Mouse (Mus musculus): ENCODE measurements around the gene Ss18l1. TPM values are rescaled to one million over a fixed set of nuclear protein-coding genes. Genes with fewer than 3 reads are reported as not detected.

The Ss18l1 gene
- polyA plus RNA-seq, 1 experiment from 2014 or later = 0.77 TPM

DNA sequence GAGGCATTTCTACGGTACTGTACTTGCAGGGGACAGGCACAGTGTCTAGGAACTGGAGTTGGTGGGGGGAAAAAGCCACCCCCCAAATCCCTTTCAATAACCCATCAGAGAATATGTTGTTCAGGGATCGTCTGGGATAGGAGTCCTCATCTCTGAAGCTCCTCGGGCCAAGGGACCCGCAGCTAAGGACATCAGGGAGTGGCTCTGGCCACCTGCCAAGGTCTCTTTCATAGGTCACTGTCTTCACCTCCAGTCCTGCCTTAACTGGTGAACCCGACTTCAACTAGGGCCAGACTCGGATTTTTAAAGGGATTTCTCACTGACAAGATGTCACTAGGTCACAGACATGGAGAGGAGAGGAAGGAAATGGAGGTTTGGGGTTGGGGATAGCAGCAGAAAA, 66.0 kb downstream of the Ss18l1 start:
- Histone ChIP-seq H3K4me2 (no peak overlapping the region), H3K4me3 (replicated peaks) (no peak overlapping the region), H3K36me3 (no peaks in the 10 kb centered on the region), H3K4me1 (replicated peaks) (peaks cover 16% of the 10 kb centered on the region), H3K27me3 (peaks cover 37% of the 10 kb centered on the region), H3K9me3 (replicated peaks) (no peaks in the 10 kb centered on the region), H3K27ac (no peak overlapping the region), H3K9ac (no peak overlapping the region)
- WGBS (ENCODE audit: insufficient replicate concordance) = 48% methylated on average over 6 of the region's 6 CpGs
- no peak for DNase-seq
- ATAC-seq (ENCODE audit: low read depth) = no peak

GRCm38 (mm10) chr2:180113909-180114890, 71.9 kb downstream of the Ss18l1 start:
- 57% methylated on average over 17 of the region's 17 CpGs for WGBS (ENCODE audit: insufficient replicate concordance)
- Histone ChIP-seq H3K4me2 (no peak overlapping the region), H3K4me1 (replicated peaks) (peaks cover 25% of the 10 kb centered on the region), H3K27ac (no peak overlapping the region), H3K9me3 (replicated peaks) (no peaks in the 10 kb centered on the region), H3K4me3 (replicated peaks) (no peak overlapping the region), H3K36me3 (no peaks in the 10 kb centered on the region), H3K9ac (no peak overlapping the region), H3K27me3 (peaks cover 28% of the 10 kb centered on the region)
- no peak for ATAC-seq (ENCODE audit: low read depth)
- no peak for DNase-seq

- Histone ChIP-seq H3K4me2 (no peak overlapping the region), H3K36me3 (no peaks in the 10 kb centered on the region), H3K9ac (no peak overlapping the region), H3K27me3 (peaks cover 28% of the 10 kb centered on the region), H3K9me3 (replicated peaks) (no peaks in the 10 kb centered on the region), H3K4me1 (replicated peaks) (peaks cover 33% of the 10 kb centered on the region), H3K4me3 (replicated peaks) (no peak overlapping the region), H3K27ac (no peak overlapping the region)
- WGBS (ENCODE audit: insufficient replicate concordance) = 32% methylated on average over 6 of the region's 6 CpGs
- ATAC-seq (ENCODE audit: low read depth) = no peak
- no peak for DNase-seq
Measured at GRCm38 (mm10) chr2:180115279-180115678, 73.0 kb downstream of the Ss18l1 start.

DNA sequence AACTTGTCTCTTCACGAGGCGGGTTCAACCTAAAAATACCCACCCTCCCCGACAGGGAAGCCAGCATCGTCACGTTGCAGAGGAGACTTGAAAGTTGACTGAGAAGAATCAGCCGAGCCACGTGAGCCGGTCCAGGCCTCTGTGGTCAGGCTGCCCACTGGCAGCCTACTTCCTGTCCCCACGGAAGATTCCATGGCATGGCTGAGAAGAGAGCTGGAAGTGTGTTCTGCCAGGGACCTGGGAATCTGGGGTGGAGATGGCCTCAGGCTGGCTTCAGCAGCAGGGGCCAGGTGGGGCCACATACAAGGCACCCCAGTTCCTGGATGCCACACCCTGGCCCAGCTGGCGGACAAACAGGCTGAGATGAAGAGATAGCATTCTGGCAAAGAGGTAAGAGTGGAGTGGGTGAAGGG, 73.8 kb downstream of the Ss18l1 start:
- Histone ChIP-seq H3K27ac (no peak overlapping the region), H3K9me3 (replicated peaks) (no peaks in the 10 kb centered on the region)

DNA sequence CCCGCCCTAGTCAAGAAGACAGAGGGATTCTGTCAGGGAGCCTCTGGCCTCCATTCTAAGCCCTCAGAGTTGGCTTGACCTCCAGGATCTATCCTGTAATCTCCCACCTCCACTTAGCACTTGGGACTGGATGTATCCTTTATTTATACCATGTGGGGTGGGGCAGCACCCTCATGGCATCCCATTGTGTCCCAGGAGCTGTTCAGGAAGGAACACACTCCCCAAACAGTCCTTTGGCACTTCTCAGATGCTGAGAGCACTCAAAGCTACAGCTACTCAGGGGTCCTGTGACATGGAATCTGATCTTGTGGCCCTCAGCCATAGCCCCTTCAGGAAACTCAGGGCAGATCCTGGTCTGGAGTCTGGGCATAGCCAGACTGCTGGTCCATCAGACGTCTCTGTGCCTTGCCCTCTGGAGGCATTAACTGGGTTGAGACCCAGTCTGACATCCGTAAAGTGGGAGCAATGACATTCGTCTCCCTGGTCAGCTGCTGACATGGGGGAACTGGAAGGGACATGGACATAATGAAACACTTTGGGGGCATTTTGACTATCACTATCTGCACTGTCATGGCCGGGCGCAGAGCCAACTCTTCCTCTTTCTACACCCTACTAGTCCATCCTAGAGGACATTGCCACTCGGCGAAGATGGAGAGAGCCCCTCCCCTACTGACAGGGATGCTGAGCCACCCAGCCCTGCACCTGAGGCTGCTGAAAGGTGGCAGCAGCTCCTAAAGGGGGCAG, 74.6 kb downstream of the Ss18l1 start:
- Histone ChIP-seq H3K36me3 (no peaks in the 10 kb centered on the region), H3K27ac (no peak overlapping the region), H3K9ac (no peak overlapping the region), H3K27me3 (peaks cover 24% of the 10 kb centered on the region), H3K9me3 (replicated peaks) (no peaks in the 10 kb centered on the region), H3K4me2 (no peak overlapping the region), H3K4me1 (replicated peaks) (peaks cover 42% of the 10 kb centered on the region), H3K4me3 (replicated peaks) (no peak overlapping the region)
- ATAC-seq (ENCODE audit: low read depth) (no peak), DNase-seq (no peak)
- WGBS (ENCODE audit: insufficient replicate concordance) = 50% methylated on average over 8 of the region's 8 CpGs

More for the DNA sequence above, 73.8 kb downstream of the Ss18l1 start:
- WGBS (ENCODE audit: insufficient replicate concordance) = 32% methylated on average over 10 of the region's 10 CpGs
- Histone ChIP-seq H3K9ac (no peak overlapping the region), H3K36me3 (no peaks in the 10 kb centered on the region), H3K4me2 (no peak overlapping the region), H3K4me3 (replicated peaks) (no peak overlapping the region), H3K4me1 (replicated peaks) (peaks cover 41% of the 10 kb centered on the region), H3K27me3 (peaks cover 24% of the 10 kb centered on the region)
- ATAC-seq (ENCODE audit: low read depth) (no peak), DNase-seq (no peak)

- no peak overlapping the region for H3K27ac ChIP-seq
Measured at GRCm38 (mm10) chr2:180117485-180118194, 75.3 kb downstream of the Ss18l1 start.

GRCm38 (mm10) chr2:180118661-180119438, 76.5 kb downstream of the Ss18l1 start, which contains the start of gene Osbpl2:
Osbpl2 (plus strand) TSS chr2:180119306.
- DNase-seq (peak; percentile 100), ATAC-seq (ENCODE audit: low read depth) (peak; percentile 98)
- Histone ChIP-seq H3K4me1 (replicated peaks) (peaks cover 42% of the 10 kb centered on the region), H3K4me3 (replicated peaks) (peak within 1 kb of the TSS; percentile 92), H3K9ac (peak within 1 kb of the TSS; percentile 90), H3K27me3 (peaks cover 24% of the 10 kb centered on the region), H3K9me3 (replicated peaks) (no peaks in the 10 kb centered on the region), H3K36me3 (peaks cover 3% of the 10 kb centered on the region; the same call in 1 of the 2 replicates), H3K4me2 (peak within 1 kb of the TSS; percentile 93), H3K27ac (peak within 1 kb of the TSS; percentile 71)
- under 1% methylated on average over 55 of the region's 55 CpGs for WGBS (ENCODE audit: insufficient replicate concordance)

More at GRCm38 (mm10) chr2:180117485-180118194, 75.3 kb downstream of the Ss18l1 start:
- Histone ChIP-seq H3K4me1 (replicated peaks) (peaks cover 42% of the 10 kb centered on the region), H3K4me2 (peak overlapping the region; percentile 93; the same call in 1 of the 2 replicates), H3K9me3 (replicated peaks) (no peaks in the 10 kb centered on the region), H3K9ac (peak overlapping the region; percentile 72; the same call in 1 of the 2 replicates), H3K4me3 (replicated peaks) (no peak overlapping the region), H3K27me3 (peaks cover 24% of the 10 kb centered on the region), H3K36me3 (no peaks in the 10 kb centered on the region)
- ATAC-seq (ENCODE audit: low read depth) (no peak), DNase-seq (no peak)
- 24% methylated on average over 13 of the region's 13 CpGs for WGBS (ENCODE audit: insufficient replicate concordance)

Other genes with a start within 250 kb of the Ss18l1 start
- 2.0 and 2.1 TPM in 2 replicates for gene Taf4, start 65.9 kb upstream of the Ss18l1 start, polyA plus RNA-seq (2015; fragmentation: Nextera tagmentation; extraction: Ambion mirVana)
- gene Lsm14b, start 17.5 kb upstream of the Ss18l1 start, polyA plus RNA-seq (2015; fragmentation: Nextera tagmentation; extraction: Ambion mirVana) = 2.0 and 2.1 TPM in 2 replicates
- 423 and 429 TPM in 2 replicates for gene Psma7, start 76 bp upstream of the Ss18l1 start, polyA plus RNA-seq (2015; fragmentation: Nextera tagmentation; extraction: Ambion mirVana)
- 14.7 and 15.2 TPM in 2 replicates for gene Mtg2, start 28.1 kb downstream of the Ss18l1 start, polyA plus RNA-seq (2015; fragmentation: Nextera tagmentation; extraction: Ambion mirVana)
- not detected in 2 replicates for gene Hrh3, start 62.0 kb downstream of the Ss18l1 start, polyA plus RNA-seq (2015; fragmentation: Nextera tagmentation; extraction: Ambion mirVana)
- gene Osbpl2, start 76.8 kb downstream of the Ss18l1 start, polyA plus RNA-seq (2015; fragmentation: Nextera tagmentation; extraction: Ambion mirVana) = 10.1 and 10.4 TPM in 2 replicates
- gene Adrm1, start 129.0 kb downstream of the Ss18l1 start, polyA plus RNA-seq (2015; fragmentation: Nextera tagmentation; extraction: Ambion mirVana) = 151 and 159 TPM in 2 replicates
- 1.5 and 1.9 TPM in 2 replicates for gene Lama5, start 183.3 kb downstream of the Ss18l1 start, polyA plus RNA-seq (2015; fragmentation: Nextera tagmentation; extraction: Ambion mirVana)
- gene Rps21, start 214.9 kb downstream of the Ss18l1 start, polyA plus RNA-seq (2015; fragmentation: Nextera tagmentation; extraction: Ambion mirVana) = 525 and 552 TPM in 2 replicates
- gene Cables2, start 231.0 kb downstream of the Ss18l1 start, polyA plus RNA-seq (2015; fragmentation: Nextera tagmentation; extraction: Ambion mirVana) = 4.2 and 4.4 TPM in 2 replicates
- gene Rbbp8nl, start 247.4 kb downstream of the Ss18l1 start, polyA plus RNA-seq (2015; fragmentation: Nextera tagmentation; extraction: Ambion mirVana) = not detected in 2 replicates